Mouse (Mus musculus) cerebellum, postnatal 36 days (tissue): ENCODE measurements around the gene Tmbim1.

Experiments
- DNase-seq, 2 experiments: peaks; one replicate each; pipeline ENCODE4 v3.0.0; 2021 to 2022; ENCODE audit warnings: mixed read lengths in 2 of 2

Tmbim1 gene

GRCm38 (mm10) chr1:74275015-74275414 is 30.4 kb downstream of the Tmbim1 start:
- DNase-seq: no peak

- no peak for DNase-seq
Observed at GRCm38 (mm10) chr1:74271659-74272058, 33.8 kb downstream of the Tmbim1 start.

- DNase-seq: no peak
Observed at GRCm38 (mm10) chr1:74268750-74269149, 36.7 kb downstream of the Tmbim1 start.

- no peak for DNase-seq
Observed at GRCm38 (mm10) chr1:74262510-74262909, 42.9 kb downstream of the Tmbim1 start.

- DNase-seq: no peak
Observed at GRCm38 (mm10) chr1:74256782-74257181, 48.6 kb downstream of the Tmbim1 start.

GRCm38 (mm10) chr1:74255704-74256345 is 49.6 kb downstream of the Tmbim1 start:
- DNase-seq: no peak

- no peak for DNase-seq
Observed at GRCm38 (mm10) chr1:74250096-74250495, 55.3 kb downstream of the Tmbim1 start.

GRCm38 (mm10) chr1:74249331-74249980 is 56.0 kb downstream of the Tmbim1 start:
- DNase-seq: no peak

GRCm38 (mm10) chr1:74248799-74249198 is 56.6 kb downstream of the Tmbim1 start:
- no peak for DNase-seq

- no peak for DNase-seq
Observed at GRCm38 (mm10) chr1:74245525-74245924, 59.9 kb downstream of the Tmbim1 start.

- DNase-seq: no peak
Observed at GRCm38 (mm10) chr1:74240832-74241231, 64.6 kb downstream of the Tmbim1 start.

GRCm38 (mm10) chr1:74240311-74240710 is 65.1 kb downstream of the Tmbim1 start:
- no peak for DNase-seq

GRCm38 (mm10) chr1:74239618-74240017 is 65.8 kb downstream of the Tmbim1 start:
- DNase-seq: no peak

- DNase-seq: no peak
Observed at GRCm38 (mm10) chr1:74239162-74239561, 66.3 kb downstream of the Tmbim1 start.
